Mouse (Mus musculus): Measurements from ENCODE around the gene Dvl1. TPM values are rescaled to one million over a fixed set of nuclear protein-coding genes. Genes with fewer than 3 reads are reported as not detected.
A peak's percentile ranks its signal among the peaks of the same experiment; 100 is the strongest.

The Dvl1 gene
- polyA plus RNA-seq, 1 experiment from 2014 or later = 7.8 TPM

DNA sequence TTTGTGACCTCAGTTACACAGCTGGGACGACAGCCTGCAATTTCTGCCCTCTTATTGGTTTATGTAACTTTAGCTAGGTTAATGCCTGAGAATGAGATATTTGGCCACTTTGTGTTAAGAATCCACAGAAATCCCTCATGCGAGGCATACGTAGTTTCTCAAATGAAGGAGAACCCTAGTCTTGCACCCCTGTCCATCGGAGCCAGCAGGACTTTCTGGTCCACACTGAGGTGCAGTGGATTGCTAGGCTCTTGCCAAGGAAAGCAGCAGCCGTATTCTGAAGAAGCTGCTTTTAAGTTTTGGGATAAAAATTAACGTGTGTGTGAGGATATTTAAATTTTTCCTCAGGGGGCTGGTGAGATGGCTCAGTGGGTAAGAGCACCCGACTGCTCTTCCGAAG is 16.6 kb upstream of the Dvl1 start:
- Histone ChIP-seq H3K4me2 (peak overlapping the region; percentile 99), H3K9me3 (no peaks in the 10 kb centered on the region), H3K9ac (no peak overlapping the region), H3K4me1 (replicated peaks) (peaks cover 29% of the 10 kb centered on the region), H3K27ac (peak overlapping the region; percentile 67), H3K36me3 (peaks cover 18% of the 10 kb centered on the region), H3K4me3 (peak overlapping the region; percentile 89), H3K27me3 (no peaks in the 10 kb centered on the region)
- no peak for ATAC-seq (ENCODE audit: low FRiP score)
- WGBS = 60% methylated on average over 8 of the region's 8 CpGs

DNA sequence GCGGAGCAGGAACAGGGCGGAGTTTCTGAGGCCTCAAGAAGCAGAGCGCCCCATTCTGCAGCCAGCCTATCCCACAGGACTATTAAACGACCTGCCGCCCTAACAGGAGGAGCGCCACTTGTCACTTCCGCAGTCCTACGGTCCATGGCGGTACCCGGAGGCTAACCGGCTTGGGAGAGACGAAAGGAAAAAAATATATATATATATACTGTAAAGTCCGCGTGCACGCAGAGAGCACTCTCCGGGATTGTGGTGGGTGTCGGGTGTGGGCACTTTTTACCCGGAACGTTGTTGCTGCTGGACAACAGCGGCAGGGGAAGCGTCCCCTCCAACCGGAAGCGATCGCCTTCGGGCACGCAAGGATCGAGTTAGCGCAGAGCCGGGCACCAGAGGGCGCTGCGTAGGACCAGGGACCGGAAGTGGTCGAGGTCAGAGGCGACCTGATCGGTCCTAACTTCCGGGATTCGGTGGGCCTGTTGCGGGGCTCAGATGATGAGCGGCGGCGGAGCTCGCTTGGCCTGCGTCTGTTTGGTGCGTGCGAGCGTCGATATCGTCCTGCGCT is 15.9 kb upstream of the Dvl1 start, which contains the start of gene Aurkaip1:
Gene Aurkaip1 (plus strand): TSS at position 68 of the 562 bp plus-strand sequence.
- peaks cover 29% of the 10 kb centered on the region for H3K4me1 ChIP-seq (replicated peaks)
- H3K36me3 ChIP-seq = peaks cover 16% of the 10 kb centered on the region
- H3K4me2 ChIP-seq = peak within 1 kb of the TSS; percentile 99
- peak within 1 kb of the TSS; percentile 89 for H3K27ac ChIP-seq
- H3K4me3 ChIP-seq = peak within 1 kb of the TSS; percentile 89
- ATAC-seq (ENCODE audit: low FRiP score) = peak; percentile 94
- under 1% methylated on average over 49 of the region's 49 CpGs for WGBS
- no peaks in the 10 kb centered on the region for H3K9me3 ChIP-seq
- H3K9ac ChIP-seq = peak within 1 kb of the TSS; percentile 91
- H3K27me3 ChIP-seq = no peaks in the 10 kb centered on the region

DNA sequence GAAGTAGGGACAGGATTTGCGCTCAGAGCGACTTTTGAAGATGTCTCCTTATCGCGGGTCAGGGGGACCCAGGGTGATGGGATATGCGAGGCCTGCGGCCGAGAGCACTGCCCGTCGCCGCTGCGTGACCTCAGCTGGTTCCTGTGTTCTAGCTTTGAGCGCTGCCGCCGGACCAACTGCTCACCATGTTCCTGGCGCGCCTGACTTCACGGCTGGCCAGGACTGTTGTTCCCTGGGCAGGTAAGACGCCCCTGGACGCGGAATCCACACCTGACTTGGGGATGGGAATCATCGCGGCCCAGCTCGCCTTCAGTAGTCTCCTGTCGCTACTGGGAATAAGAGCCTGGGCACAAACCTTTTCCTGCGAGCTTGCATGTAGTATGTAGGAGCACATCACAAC is 15.4 kb upstream of the Dvl1 start:
- peak overlapping the region; percentile 99 for H3K4me2 ChIP-seq
- peak overlapping the region; percentile 89 for H3K27ac ChIP-seq
- peaks cover 29% of the 10 kb centered on the region for H3K4me1 ChIP-seq (replicated peaks)
- WGBS = under 1% methylated on average over 25 of the region's 25 CpGs
- H3K9ac ChIP-seq = peak overlapping the region; percentile 91
- H3K36me3 ChIP-seq = peaks cover 10% of the 10 kb centered on the region
- no peaks in the 10 kb centered on the region for H3K9me3 ChIP-seq
- ATAC-seq (ENCODE audit: low FRiP score) = no peak; the same call in none of the 2 replicates
- H3K4me3 ChIP-seq = peak overlapping the region; percentile 89
- H3K27me3 ChIP-seq = no peaks in the 10 kb centered on the region

DNA sequence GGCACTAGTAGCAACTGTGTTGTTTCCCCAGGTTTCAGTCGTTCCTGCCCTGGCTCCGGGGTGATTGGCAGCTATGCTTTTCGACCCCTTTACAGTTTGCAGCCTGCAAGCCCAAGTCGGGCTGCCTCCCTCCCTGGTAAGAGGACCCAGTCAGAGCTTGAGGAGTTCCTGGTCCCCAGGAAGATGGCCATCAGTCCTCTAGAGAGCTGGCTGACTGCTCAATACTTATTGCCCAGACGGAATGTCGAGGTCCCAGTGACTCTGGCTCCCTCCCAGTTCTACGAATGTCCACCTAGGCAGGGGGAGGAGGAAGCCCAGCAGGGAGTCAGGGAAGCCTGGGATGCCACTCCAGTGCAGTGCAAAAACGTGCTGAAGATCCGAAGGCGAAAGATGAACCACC is 14.9 kb upstream of the Dvl1 start:
- no peak for ATAC-seq (ENCODE audit: low FRiP score)
- Histone ChIP-seq H3K9ac (peak overlapping the region; percentile 91), H3K27me3 (no peaks in the 10 kb centered on the region), H3K36me3 (peaks cover 6% of the 10 kb centered on the region), H3K4me1 (replicated peaks) (peaks cover 29% of the 10 kb centered on the region), H3K27ac (peak overlapping the region; percentile 89; the same call in 1 of the 2 replicates), H3K9me3 (no peaks in the 10 kb centered on the region), H3K4me2 (peak overlapping the region; percentile 99), H3K4me3 (peak overlapping the region; percentile 89)
- WGBS = 48% methylated on average over 10 of the region's 10 CpGs

DNA sequence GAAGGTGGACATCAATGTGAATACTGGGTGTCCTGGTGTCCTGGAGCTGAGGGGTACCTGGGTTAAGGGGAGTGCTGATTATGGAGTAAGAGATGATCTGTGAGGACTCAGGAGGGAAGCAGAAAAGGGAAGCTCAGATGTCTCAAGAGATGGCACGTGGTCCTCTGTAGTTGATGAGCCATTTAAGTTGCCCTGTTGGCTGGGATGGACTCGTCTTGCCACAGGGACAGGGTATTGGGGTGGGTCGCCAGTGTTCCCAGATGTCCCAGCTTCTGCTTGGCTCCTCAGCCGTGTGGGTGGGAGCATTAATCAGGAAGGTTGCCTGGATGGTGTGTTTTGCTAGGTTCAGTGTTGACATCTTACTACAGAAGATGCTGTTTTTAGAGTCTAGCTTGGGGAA is 14.0 kb upstream of the Dvl1 start:
- Histone ChIP-seq H3K9ac (peak overlapping the region; percentile 91; the same call in 1 of the 2 replicates), H3K36me3 (no peaks in the 10 kb centered on the region; the same call in 1 of the 2 replicates), H3K4me2 (no peak overlapping the region), H3K9me3 (no peaks in the 10 kb centered on the region), H3K27ac (no peak overlapping the region), H3K4me1 (replicated peaks) (peaks cover 29% of the 10 kb centered on the region), H3K27me3 (no peaks in the 10 kb centered on the region), H3K4me3 (no peak overlapping the region)
- ATAC-seq (ENCODE audit: low FRiP score) = no peak
- WGBS = 86% methylated on average over 4 of the region's 4 CpGs

DNA sequence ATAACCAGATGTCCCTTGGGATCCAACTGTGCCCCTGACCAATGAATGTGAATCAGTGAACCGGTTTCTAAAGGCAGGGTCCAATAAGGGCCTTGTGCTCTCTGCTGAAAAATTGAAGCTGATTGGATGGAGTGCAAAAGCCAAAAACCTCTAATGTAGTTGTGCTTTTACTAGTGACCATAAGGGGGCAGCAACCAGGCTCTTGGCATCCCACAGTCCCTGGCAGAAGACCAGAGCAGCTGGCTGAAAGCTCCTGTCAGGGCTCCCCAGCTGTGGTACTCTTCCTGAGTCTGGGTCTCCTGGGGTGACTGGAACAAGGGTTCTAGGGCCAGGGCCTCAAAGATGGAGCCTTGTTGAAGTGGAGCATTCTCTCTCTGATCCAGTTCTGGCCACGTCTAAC is 13.4 kb upstream of the Dvl1 start:
- Histone ChIP-seq H3K4me3 (0 out of 2 replicates have a peak overlapping the region, but pooled peaks have one; percentile 1), H3K27me3 (no peaks in the 10 kb centered on the region), H3K9ac (no peak overlapping the region), H3K27ac (peak overlapping the region; percentile 72), H3K4me1 (replicated peaks) (peaks cover 29% of the 10 kb centered on the region), H3K4me2 (no peak overlapping the region), H3K36me3 (no peaks in the 10 kb centered on the region; the same call in 1 of the 2 replicates), H3K9me3 (no peaks in the 10 kb centered on the region)
- WGBS = 35% methylated on average over 2 of the region's 2 CpGs
- no peak for ATAC-seq (ENCODE audit: low FRiP score)

DNA sequence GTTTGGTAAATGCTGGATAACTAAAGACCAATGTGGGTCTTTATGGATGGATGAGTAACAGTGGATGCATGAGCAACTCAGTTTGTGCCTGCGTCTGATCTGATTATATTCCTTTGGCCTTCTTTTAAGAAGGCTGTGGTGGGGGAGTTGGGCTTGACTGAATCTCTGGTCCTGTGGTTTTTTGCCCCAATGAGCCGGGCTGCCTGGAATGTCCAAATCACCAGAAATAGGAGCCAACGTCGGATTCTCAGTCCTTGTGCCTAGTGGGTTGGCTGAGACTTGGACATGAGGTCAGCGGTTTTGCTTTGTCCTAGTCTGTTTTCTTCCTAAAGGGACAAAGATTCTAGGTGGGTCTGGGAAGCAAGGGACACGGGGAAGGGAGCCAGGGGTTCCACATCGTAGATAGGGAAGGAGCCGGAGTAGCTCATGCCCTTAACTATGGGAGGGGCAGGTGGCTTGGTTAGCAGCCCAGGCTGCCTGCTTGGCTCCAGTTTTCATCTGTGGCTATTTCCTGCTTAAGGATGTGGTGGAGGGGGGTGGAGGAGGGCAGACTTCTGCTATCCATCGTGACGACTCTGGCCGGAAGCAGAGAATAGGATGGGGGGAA is 9.7 kb upstream of the Dvl1 start:
- Histone ChIP-seq H3K9me3 (no peaks in the 10 kb centered on the region), H3K4me3 (no peak overlapping the region), H3K27me3 (peaks cover 19% of the 10 kb centered on the region), H3K4me1 (replicated peaks) (peaks cover 45% of the 10 kb centered on the region), H3K9ac (no peak overlapping the region), H3K27ac (no peak overlapping the region), H3K4me2 (no peak overlapping the region), H3K36me3 (no peaks in the 10 kb centered on the region; the same call in 1 of the 2 replicates)
- WGBS = 82% methylated on average over 11 of the region's 11 CpGs
- ATAC-seq (ENCODE audit: low FRiP score) = no peak

DNA sequence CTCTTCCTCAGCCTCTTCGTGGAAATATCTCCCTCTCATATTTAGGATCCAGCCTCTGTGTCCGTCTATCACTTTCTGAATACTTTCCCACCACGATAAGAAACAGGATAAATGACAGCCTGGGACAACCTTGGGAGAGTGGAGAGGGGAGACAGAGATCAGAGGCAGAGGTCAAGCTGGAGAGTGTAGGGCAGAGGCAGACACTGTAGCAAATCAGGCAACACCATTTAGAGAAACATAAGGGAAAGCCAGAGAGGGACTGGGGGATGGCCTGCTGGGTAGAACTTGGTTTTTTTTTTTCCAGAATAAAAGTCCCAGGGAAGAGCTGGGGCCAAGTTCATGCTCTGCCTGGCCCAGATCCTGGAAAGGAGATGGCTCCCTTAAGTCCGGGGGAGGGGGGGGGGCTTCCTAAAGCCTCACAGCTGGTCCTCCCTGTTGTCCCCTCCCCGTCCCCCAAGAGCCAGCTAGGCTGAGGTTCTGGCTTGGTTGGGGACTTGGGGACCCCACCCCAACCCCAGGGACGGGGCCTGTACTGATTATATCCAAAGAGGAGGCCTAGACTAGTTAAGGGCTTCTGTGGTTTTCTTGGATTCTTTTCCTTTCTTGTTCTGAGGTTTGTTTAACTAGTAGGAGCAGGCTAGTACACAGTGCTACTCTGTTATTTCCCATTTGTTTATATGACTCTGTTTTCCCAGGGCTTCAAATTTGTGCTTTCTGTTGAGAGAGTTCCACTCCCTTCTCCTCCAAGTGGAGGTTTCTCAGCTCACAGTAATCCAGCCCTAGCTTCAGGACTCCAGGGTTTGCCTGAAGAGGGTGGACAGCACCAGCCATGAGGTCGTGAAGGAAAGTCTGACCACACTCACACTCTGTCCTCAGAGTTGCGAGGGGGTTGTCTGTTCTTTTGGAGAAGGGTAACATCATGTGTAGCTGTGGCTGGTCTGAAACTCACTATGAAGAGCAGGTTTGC is 8.7 kb upstream of the Dvl1 start:
- no peaks in the 10 kb centered on the region for H3K9me3 ChIP-seq
- H3K27me3 ChIP-seq = peaks cover 22% of the 10 kb centered on the region
- 68% methylated on average over 8 of the region's 8 CpGs for WGBS
- no peak overlapping the region for H3K27ac ChIP-seq
- no peak overlapping the region for H3K4me2 ChIP-seq
- H3K9ac ChIP-seq = no peak overlapping the region; the same call in 1 of the 2 replicates
- H3K36me3 ChIP-seq = no peaks in the 10 kb centered on the region; the same call in 1 of the 2 replicates
- no peak overlapping the region for H3K4me3 ChIP-seq
- H3K4me1 ChIP-seq (replicated peaks) = peaks cover 35% of the 10 kb centered on the region
- ATAC-seq (ENCODE audit: low FRiP score) = no peak

DNA sequence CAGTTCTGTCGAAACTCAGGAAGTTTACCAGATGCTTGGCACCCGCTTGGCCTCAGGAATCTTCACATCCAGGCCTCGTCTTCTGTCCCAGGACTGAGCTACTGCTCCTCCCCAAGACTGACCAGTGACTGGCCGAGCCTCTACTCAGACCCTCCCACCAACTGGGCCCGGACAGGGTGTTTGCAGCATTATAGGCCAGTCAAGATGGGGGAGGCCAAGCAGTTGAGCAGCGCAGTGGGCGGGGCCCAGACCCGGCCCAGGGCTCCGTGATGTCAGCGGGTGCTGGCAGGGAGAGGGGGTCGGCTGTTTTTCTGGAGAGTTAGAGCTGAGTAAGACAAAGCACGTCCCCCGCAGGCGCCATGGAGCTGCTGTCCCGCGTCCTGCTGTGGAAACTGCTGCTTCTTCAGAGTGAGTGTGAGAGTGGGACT is 7.7 kb upstream of the Dvl1 start, which contains the start of gene Mxra8:
Gene Mxra8 (plus strand): TSS at position 198 of the 428 bp plus-strand sequence.
- peak within 1 kb of the TSS; percentile 35; the same call in 1 of the 2 replicates for H3K27ac ChIP-seq
- ATAC-seq (ENCODE audit: low FRiP score) = 0 out of 2 replicates have a peak, but pooled peaks have one; percentile 40
- peak within 1 kb of the TSS; percentile 60 for H3K4me2 ChIP-seq
- H3K4me1 ChIP-seq (replicated peaks) = peaks cover 26% of the 10 kb centered on the region
- WGBS = under 1% methylated on average over 16 of the region's 16 CpGs
- no peaks in the 10 kb centered on the region for H3K36me3 ChIP-seq
- peaks cover 22% of the 10 kb centered on the region for H3K27me3 ChIP-seq
- no peaks in the 10 kb centered on the region for H3K9me3 ChIP-seq
- peak within 1 kb of the TSS; percentile 67 for H3K9ac ChIP-seq
- peak within 1 kb of the TSS; percentile 36 for H3K4me3 ChIP-seq

DNA sequence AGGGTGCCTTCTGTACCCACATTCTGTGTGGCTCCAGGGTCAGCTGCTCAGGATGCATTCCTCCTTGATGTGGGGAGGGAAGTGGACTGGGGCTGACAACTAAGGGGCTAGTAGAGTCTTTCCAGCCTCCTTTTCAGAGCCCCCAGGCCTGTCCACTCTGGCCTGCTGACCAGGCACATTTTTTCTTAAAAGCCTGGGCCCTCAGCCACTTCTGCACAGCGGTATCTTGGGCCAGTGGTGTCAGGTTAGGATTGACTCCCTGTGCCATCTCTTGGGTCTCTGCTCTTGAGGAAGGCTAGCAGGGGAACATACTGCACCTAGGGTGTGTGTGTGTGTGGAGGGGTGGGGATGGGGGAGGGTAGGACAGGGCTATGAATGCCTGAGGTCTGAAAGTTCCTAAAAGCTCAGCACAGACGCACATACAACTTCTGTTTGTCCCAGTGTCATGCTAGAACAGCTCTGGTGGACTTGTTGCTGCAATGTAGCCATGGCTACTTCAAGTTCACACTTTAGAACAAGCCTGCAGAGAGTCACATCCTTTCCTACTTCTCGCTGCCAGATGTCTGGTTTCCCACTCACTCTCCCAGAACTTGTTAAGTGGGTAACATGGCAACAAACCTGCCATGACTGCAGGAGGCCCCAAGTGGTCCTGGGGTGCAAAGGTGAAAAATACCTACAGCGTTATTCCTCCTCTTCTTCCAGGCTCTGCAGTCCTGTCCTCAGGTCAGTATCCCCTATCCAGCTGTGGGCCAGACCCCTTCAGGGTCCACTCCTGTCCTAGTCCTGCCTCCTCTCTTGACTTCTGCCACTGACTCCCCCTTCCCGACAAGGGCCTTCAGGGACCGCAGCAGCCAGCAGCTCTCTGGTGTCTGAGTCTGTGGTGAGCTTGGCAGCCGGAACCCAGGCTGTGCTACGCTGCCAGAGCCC is 6.9 kb upstream of the Dvl1 start:
- ATAC-seq (ENCODE audit: low FRiP score) = no peak
- H3K4me2 ChIP-seq = peak overlapping the region; percentile 60
- peaks cover 22% of the 10 kb centered on the region for H3K27me3 ChIP-seq
- peak overlapping the region; percentile 35; the same call in 1 of the 2 replicates for H3K27ac ChIP-seq
- H3K4me3 ChIP-seq = peak overlapping the region; percentile 36
- H3K9me3 ChIP-seq = no peaks in the 10 kb centered on the region
- peaks cover 26% of the 10 kb centered on the region for H3K4me1 ChIP-seq (replicated peaks)
- no peaks in the 10 kb centered on the region for H3K36me3 ChIP-seq
- WGBS = 7% methylated on average over 8 of the region's 8 CpGs
- peak overlapping the region; percentile 67 for H3K9ac ChIP-seq

DNA sequence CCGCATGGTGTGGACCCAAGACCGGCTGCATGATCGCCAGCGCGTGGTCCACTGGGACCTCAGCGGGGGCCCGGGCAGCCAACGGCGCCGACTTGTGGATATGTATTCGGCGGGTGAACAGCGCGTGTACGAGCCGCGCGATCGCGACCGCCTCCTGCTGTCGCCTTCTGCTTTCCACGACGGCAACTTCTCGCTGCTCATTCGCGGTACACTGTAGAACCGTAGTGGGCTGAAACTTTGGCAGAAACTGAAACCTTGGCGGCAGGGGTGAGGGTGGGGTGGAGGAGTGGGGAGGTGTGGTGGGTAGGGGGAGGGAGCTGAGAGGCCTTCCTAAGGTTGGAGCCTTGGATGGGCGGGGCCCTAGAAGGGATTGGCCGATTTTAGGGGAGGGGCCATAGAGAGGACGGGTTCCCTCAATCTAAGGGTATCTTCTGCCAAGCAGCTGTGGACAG is 6.2 kb upstream of the Dvl1 start:
- Histone ChIP-seq H3K36me3 (no peaks in the 10 kb centered on the region), H3K9ac (peak overlapping the region; percentile 67), H3K27me3 (peaks cover 22% of the 10 kb centered on the region), H3K27ac (no peak overlapping the region), H3K9me3 (no peaks in the 10 kb centered on the region), H3K4me3 (peak overlapping the region; percentile 36), H3K4me1 (replicated peaks) (peaks cover 30% of the 10 kb centered on the region), H3K4me2 (peak overlapping the region; percentile 60)
- ATAC-seq (ENCODE audit: low FRiP score) = peak; percentile 32; the same call in 1 of the 2 replicates
- WGBS = under 1% methylated on average over 32 of the region's 32 CpGs
